Mouse (Mus musculus) G1E (cell line): ENCODE measurements at regions not wholly inside any gene's neighbourhood (a gene's known extent, or its start where the extent isn't known, plus 50 kb on each side); places are given as distances from the start of the nearest gene placed in this dataset.

ENCODE experiments used
- CTCF ChIP-seq: IDR thresholded peaks from 2 replicates; pipeline ENCODE4 v1.5.1; 2012; ENCODE audit warnings: low read depth, low read length, inconsistent platforms, mixed read lengths
- GATA1 ChIP-seq: IDR thresholded peaks from 2 replicates; pipeline ENCODE4 v1.6.1; 2012; ENCODE audit warnings: borderline replicate concordance, low read length, inconsistent platforms, mixed read lengths
- POLR2AphosphoS5 ChIP-seq: IDR thresholded peaks from 2 replicates; pipeline ENCODE4 v1.6.1; 2012; ENCODE audit warnings: low read depth, low read length, inconsistent platforms; ENCODE audit not compliant: insufficient replicate concordance
- TAL1 ChIP-seq: conservative IDR thresholded peaks from 2 replicates; pipeline ENCODE4 v1.6.1; 2012; ENCODE audit warnings: low read depth, low read length, inconsistent platforms, mixed read lengths

DNA sequence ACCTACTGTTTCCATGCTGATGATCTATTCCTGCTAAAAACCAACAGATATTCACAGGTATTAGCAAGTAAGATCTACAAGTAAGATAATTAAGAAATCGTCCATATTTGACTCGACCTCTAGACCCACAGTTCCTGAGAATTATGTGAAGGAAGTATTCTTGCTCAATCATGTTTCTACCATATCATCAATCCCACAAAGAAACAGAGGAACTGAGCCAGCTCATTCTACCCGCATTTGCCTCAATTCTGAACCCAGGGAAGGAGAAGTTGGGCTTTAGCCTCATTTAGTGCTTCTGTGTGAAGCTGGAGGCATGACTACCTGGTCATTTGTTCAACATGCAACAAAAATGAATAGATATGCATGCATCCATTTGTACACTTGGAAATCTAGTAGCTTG, 346.5 kb downstream of the Gsdmc2 start:
- no peak for TF ChIP-seq CTCF
- TF ChIP-seq POLR2AphosphoS5, result no peak
- no peak for TF ChIP-seq GATA1
- no peak for TF ChIP-seq TAL1
